Mouse (Mus musculus) R1 (cell line): ENCODE measurements at regions not wholly inside any gene's neighbourhood (a gene's known extent, or its start where the extent isn't known, plus 50 kb on each side); places are given as distances from the start of the nearest gene placed in this dataset.

Source experiments
- DNase-seq: peaks from one replicate; pipeline ENCODE4 v3.0.0-alpha.2; 2018; ENCODE audit warnings: low read depth, low spot score

- DNase-seq, result no peak
Observed at GRCm38 (mm10) chr12:8844748-8845147, 73.6 kb downstream of the Sdc1 start.

- DNase-seq, result no peak
Observed at GRCm38 (mm10) chr12:8845443-8845842, 74.3 kb downstream of the Sdc1 start.

- DNase-seq, result no peak
Observed at GRCm38 (mm10) chr12:8846425-8847226, 74.8 kb upstream of the Laptm4a start.

GRCm38 (mm10) chr12:8847227-8847857 lies 74.1 kb upstream of the Laptm4a start:
- no peak for DNase-seq

- no peak for DNase-seq
Observed at GRCm38 (mm10) chr12:8847858-8848383, 73.5 kb upstream of the Laptm4a start.

GRCm38 (mm10) chr12:8853858-8854257 lies 67.6 kb upstream of the Laptm4a start:
- DNase-seq, result no peak

GRCm38 (mm10) chr12:8854401-8854800 lies 67.1 kb upstream of the Laptm4a start:
- DNase-seq, result no peak

GRCm38 (mm10) chr12:8855119-8855518 lies 66.3 kb upstream of the Laptm4a start:
- DNase-seq, result no peak

GRCm38 (mm10) chr12:8856051-8856543 lies 65.4 kb upstream of the Laptm4a start:
- DNase-seq, result no peak

- DNase-seq, result peak; percentile 22
Observed at GRCm38 (mm10) chr12:8857308-8857707, 64.2 kb upstream of the Laptm4a start.

- DNase-seq, result no peak
Observed at GRCm38 (mm10) chr12:8858748-8859147, 62.7 kb upstream of the Laptm4a start.

- DNase-seq, result no peak
Observed at GRCm38 (mm10) chr12:8859588-8859987, 61.9 kb upstream of the Laptm4a start.

GRCm38 (mm10) chr12:8864830-8865229 lies 56.6 kb upstream of the Laptm4a start:
- DNase-seq, result no peak

- DNase-seq, result no peak
Observed at GRCm38 (mm10) chr12:8865250-8865649, 56.2 kb upstream of the Laptm4a start.

- DNase-seq, result no peak
Observed at GRCm38 (mm10) chr12:8867104-8867503, 54.4 kb upstream of the Laptm4a start.

GRCm38 (mm10) chr12:8868690-8869089 lies 52.8 kb upstream of the Laptm4a start:
- DNase-seq, result peak; percentile 56

GRCm38 (mm10) chr12:8869190-8869589 lies 52.3 kb upstream of the Laptm4a start:
- DNase-seq, result no peak
